Mouse (Mus musculus) kidney, adult 11 months (tissue): Measurements from ENCODE around the gene Sik3.
"Not testable (repeated sequence)": the region's sequence is repeated elsewhere in the genome, so short reads cannot be mapped to it uniquely, and the experiment has no call there.

Source experiments
- DNase-seq: peaks from one replicate; pipeline ENCODE4 v3.0.0; 2022

Gene Sik3

GRCm38 (mm10) chr9:46154469-46154868 lies 141.8 kb downstream of the Sik3 start:
- no peak for DNase-seq

- DNase-seq = no peak
These were observed 142.4 kb downstream of the Sik3 start for GRCm38 (mm10) chr9:46155026-46155425.

GRCm38 (mm10) chr9:46155818-46156217 lies 143.2 kb downstream of the Sik3 start:
- not testable (repeated sequence) for DNase-seq

GRCm38 (mm10) chr9:46156711-46157110 lies 144.1 kb downstream of the Sik3 start:
- no peak for DNase-seq

GRCm38 (mm10) chr9:46158273-46158813 lies 145.7 kb downstream of the Sik3 start:
- peak; percentile 22 for DNase-seq

- no peak for DNase-seq
These were observed 150.8 kb downstream of the Sik3 start for GRCm38 (mm10) chr9:46163430-46163829.

GRCm38 (mm10) chr9:46168802-46169201 lies 156.2 kb downstream of the Sik3 start:
- no peak for DNase-seq

GRCm38 (mm10) chr9:46172251-46172650 lies 159.6 kb downstream of the Sik3 start:
- no peak for DNase-seq

- no peak for DNase-seq
These were observed 160.3 kb downstream of the Sik3 start for GRCm38 (mm10) chr9:46172953-46173352.

- DNase-seq = no peak
These were observed 161.3 kb downstream of the Sik3 start for GRCm38 (mm10) chr9:46173919-46174318.

- DNase-seq = no peak
These were observed 162.2 kb downstream of the Sik3 start for GRCm38 (mm10) chr9:46174770-46175294.

- no peak for DNase-seq
These were observed 162.7 kb downstream of the Sik3 start for GRCm38 (mm10) chr9:46175300-46175699.

GRCm38 (mm10) chr9:46175938-46176375 lies 163.3 kb downstream of the Sik3 start:
- DNase-seq = no peak

- DNase-seq = no peak
These were observed 164.0 kb downstream of the Sik3 start for GRCm38 (mm10) chr9:46176613-46177012.

- no peak for DNase-seq
These were observed 166.0 kb downstream of the Sik3 start for GRCm38 (mm10) chr9:46178595-46178994.

GRCm38 (mm10) chr9:46181297-46181696 lies 168.7 kb downstream of the Sik3 start:
- no peak for DNase-seq

GRCm38 (mm10) chr9:46184542-46184941 lies 171.9 kb downstream of the Sik3 start:
- no peak for DNase-seq

- no peak for DNase-seq
These were observed 172.6 kb downstream of the Sik3 start for GRCm38 (mm10) chr9:46185191-46185590.

GRCm38 (mm10) chr9:46186387-46186786 lies 173.8 kb downstream of the Sik3 start:
- DNase-seq = no peak

GRCm38 (mm10) chr9:46188370-46188769 lies 175.8 kb downstream of the Sik3 start:
- DNase-seq = no peak

GRCm38 (mm10) chr9:46188956-46189355 lies 176.3 kb downstream of the Sik3 start:
- DNase-seq = no peak

GRCm38 (mm10) chr9:46189381-46189780 lies 176.8 kb downstream of the Sik3 start:
- no peak for DNase-seq

- DNase-seq = no peak
These were observed 178.6 kb downstream of the Sik3 start for GRCm38 (mm10) chr9:46191234-46191633.

- no peak for DNase-seq
These were observed 179.0 kb downstream of the Sik3 start for GRCm38 (mm10) chr9:46191644-46192043.

GRCm38 (mm10) chr9:46192642-46193041 lies 180.0 kb downstream of the Sik3 start:
- DNase-seq = no peak
